Mouse (Mus musculus) gastrocnemius, postnatal 25 days (tissue): Measurements from ENCODE around the gene Cyp2j5. TPM values are rescaled to one million over a fixed set of nuclear protein-coding genes. Genes with fewer than 3 reads are reported as not detected.
"Not testable (repeated sequence)": the region's sequence is repeated elsewhere in the genome, so short reads cannot be mapped to it uniquely, and the experiment has no call there.

Source experiments
- DNase-seq: peaks from one replicate; pipeline ENCODE4 v3.0.0; 2022
- long read RNA-seq, 2 experiments: library from polyadenylated mRNA; stranded (forward); transcript quantifications; one replicate each; pipeline ENCODE4 v2.0.0; 2021
- total RNA-seq, 2 experiments: library from RNA; stranded (reverse); gene quantifications; 1 replicate in 1 of 2; 2 replicates in 1 of 2; pipeline ENCODE4 v1.2.3; 2021

Gene Cyp2j5
- not detected for total RNA-seq
- long read RNA-seq, experiment 1 = 0 reads
- long read RNA-seq, experiment 2 = 0 reads

DNA sequence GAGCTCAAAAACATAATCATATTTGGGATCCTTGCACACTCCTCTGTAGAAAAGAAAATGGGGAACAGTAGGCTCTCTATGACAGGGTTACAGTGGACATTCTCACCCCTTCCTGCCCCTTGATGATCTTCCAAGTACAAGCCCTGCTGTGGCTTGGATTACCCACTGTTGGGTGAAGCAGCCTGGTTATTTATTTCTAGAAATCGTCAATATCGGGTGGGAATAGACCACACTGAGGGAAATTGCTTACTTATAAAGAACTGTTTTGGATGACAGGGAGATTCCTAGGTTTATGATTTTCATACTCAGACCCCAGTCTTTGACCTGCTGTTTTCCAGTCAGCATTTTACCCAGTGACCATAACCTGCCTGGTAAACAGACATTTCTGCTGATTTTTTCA is at the start of gene Cyp2j5:
Cyp2j5 (minus strand) TSS at position 164 of the 400 bp plus-strand sequence.
- DNase-seq = no peak

DNA sequence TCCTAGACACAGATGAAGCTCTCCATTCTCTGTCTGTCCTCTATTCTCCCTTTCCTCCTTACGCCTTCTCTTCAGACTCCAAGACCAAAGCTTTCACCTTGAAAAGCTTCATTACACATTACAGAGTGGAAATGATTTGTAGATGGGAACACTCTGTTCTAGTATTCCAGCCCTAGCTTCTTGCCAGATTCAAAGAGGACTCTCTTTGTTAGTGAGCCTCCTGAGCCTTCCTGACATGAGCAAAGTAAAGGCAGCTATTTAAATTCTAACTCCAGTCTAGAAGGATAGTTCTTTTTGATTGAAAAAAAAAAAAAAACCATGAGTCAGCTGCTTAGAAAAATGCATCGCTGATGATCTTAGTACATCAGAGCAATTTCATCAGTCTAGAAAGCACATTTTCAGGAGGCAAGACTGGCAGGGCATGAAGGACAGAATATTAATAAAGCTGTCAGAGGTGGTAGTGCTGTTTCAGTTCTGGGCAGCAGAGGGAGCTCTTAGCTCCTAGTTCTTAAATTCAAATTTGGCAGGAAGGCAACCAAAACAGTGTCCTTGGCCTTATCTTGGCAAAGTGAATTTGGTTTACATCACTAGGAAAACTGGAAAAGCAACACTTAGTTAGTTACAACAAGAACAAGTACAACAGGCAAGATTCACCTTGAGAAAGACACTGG is 41.5 kb upstream of the Cyp2j5 start:
- peak; percentile 13 for DNase-seq

DNA sequence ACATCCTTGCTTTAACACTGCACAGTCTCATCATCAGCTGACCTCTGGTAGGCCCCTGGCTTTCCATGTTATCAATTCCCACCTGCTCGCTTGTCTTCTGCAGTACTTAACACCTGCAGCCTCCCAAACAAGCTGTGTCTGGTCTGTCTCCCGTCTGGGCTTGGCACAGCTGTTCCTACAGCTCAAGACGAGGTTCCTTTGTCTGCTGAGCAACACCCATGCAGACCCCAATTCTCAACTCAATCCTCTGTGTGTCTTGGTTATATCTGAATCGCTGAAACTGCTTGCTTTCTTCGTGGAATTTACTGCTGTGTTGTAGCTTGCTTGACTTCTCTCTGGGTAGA is 34.2 kb upstream of the Cyp2j5 start:
- no peak for DNase-seq

DNA sequence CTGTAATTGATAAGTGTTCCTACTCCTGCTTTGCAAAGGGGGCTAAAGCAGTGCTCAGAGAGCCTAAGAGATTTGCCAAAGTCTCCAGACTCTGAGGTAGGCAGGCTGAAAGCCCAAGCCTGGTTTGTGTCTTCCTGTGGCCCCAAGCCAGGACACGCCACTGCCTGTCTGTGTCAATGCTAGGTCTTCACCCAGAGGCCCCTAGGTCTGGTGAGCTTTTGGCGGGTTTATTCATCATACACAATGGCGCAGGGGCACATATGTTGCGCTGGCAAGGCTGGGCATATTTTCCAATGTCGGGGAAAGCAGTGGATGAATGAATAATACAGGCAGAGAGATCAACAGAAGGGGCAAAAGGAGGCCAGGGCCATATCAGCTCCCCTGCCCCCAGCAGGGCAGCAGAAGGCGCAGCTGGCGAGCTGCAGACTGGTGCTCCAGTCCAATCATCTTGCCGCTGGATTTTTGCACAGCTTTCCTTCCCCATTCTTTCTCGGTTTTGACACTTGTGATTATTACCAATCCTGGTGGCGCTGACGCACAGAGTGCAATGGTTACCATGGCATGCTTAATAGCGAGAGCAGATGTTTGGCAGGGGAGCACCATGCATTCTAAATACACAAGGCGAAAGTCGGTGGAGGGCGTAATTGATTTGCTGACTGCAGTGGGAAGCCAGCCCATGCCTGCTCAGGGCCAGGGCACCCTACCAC is 33.7 kb upstream of the Cyp2j5 start:
- DNase-seq = no peak

DNA sequence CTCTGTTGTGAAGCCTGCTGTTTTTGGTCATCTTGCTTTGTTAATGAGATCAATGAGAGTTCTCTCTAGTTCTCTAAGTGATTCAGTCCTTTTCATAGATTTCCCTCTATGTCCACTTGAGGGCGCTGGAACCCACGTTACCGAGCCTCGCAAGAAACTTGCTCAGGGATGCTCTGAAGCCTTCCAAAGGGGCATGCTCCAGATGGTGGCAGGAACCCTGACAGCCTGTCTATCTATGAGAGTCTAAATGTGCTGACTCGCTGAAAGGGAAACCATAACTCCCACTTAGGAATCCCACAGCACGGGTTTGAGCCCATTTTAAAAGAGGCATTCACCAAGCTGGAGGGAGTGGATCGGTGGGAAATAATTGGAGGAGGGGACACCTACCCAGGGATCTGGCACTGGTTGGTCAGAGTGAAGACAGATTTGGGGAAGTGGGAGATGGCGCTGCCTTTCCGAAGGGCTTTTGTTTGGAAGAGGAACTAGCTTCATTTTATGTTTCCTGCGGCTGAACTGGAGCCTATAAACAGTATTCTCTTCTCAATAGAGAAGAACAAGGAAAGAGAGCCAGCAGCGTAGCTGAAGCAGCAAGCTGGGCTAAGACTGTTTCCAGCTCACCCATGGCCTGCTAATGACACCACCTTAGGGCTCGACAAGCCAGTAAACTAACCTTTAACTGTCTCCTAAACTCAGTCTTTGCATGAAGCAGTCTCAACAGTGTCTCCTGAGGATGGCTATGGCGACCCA is 32.8 kb upstream of the Cyp2j5 start:
- DNase-seq = peak; percentile 7

DNA sequence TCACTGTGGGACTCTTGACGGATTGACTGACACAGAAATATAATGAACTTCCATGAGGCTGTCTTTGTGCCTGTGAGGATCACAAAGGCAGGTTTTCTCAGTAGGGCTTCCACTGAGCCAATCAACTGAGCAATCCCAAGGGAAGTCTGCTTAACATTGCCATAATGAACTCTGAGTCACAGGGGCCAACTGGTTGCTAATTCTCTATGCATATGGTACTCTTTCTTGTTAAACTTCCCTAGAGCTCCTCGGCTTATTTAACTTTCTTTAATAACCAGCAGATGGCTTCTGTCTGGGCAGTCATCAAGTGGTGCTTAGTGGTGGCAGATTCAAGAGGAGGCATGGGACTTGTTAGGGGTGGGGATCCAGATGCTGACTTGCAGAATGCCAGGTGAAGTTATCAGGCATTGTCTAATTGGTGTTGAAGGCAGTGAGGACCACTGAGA is 23.4 kb upstream of the Cyp2j5 start:
- DNase-seq = no peak

DNA sequence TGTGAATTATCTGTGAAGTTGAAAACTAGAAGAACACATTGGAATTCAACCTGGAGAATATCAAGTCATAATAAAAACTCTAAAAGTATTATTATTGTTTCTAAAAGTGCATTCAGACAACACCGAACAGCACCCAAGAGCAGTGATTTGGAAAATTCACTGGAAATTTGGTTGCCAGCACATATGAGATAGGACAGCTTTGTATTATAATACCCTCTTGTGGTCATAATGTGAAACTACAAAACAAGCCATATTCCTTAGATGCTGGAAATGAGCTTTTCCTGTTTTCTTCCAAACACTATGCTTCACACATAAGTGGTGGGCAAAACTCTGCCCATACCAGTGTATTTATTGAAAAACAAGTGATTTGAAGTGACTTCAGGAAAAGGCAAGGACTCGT is 19.5 kb upstream of the Cyp2j5 start:
- no peak for DNase-seq

DNA sequence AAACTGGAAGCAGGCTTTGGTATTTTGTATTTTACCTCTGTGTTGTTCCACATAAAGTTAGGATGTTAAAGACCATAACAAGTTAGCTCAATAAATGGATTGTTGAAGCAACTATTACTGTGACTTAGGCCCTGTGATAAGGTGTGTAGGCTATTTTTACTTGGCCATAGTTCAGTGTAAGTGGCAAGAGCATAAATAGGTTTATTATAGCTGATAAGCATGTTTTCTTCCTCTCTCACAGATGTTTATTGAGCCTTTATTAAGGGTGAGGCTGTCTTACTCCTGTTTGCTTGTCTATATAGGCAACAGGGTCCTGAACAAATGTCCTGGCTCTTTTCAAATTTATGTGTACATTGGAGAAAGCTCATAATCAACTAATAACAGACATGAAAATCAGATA is 17.0 kb upstream of the Cyp2j5 start:
- no peak for DNase-seq

DNA sequence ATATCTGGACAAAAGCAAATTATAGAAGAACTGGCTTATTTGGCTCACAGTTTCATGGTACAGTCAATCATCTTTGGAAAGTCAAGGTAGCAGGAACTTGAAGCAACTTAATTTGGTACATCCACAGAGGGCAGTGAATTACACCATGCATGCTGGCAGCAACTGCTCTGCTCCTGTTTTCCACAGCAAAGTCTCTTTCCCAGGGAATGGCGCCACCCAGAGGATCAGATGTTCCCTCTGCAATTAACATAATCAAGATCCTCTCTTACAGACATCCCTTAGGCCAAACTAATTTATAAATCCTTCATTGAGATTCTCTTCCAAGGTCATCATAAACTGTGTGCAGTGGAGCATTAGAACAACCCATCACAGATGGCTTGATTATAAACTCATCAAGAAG is 16.3 kb upstream of the Cyp2j5 start:
- no peak for DNase-seq

DNA sequence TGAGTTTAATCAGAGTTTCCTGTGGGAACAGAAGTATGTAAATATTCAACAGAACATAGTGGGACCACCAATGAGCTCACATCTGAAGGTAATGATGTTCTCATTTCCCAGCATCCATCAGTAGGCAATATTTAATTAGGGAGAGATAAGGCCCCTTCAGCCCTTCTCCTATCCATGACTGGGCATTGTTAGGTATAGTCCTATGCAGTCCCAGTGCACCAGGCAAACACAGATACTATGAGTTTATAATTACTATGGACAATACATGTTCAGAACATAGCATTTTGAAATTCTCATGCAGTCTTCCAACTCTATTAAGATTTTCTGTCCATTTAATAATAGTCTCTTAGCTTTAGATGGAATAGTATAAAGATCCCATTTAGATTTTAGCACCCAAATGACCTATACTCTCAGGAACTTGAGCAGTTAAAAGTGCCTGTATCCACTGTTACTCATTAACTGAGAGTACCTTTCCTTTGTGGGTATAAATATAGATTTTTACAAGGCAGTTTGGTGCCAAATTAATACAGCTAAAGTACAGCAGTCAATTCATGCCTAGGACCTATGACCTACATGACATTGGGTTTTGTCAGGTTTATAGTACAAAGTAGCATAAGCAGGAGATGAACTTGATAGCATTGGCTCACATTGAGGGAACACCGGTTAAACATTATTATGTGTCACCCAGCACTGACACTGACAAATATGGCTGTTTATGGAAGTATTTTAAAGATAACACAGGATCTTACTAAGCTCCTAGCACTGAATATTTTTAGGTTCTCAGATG is 907 bp upstream of the Cyp2j5 start:
- DNase-seq = no peak

DNA sequence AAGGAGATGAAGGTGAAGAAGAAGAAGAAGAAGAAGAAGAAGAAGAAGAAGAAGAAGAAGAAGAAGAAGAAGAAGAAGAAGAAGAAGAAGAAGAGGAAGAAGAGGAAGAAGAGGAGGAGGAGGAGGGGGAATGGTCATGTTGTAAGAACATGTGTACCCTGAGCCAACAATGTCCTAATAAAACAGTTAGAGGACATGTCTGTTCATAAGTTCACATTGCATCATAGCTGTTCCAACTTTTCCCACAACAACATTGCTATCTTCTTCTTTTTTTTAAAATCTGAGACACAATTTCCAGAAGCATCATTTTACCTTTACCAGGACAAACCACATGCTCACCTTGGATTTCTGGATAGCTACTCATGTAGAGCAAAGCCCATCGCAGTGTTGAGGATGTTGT is 28.5 kb downstream of the Cyp2j5 start:
- DNase-seq = no peak

DNA sequence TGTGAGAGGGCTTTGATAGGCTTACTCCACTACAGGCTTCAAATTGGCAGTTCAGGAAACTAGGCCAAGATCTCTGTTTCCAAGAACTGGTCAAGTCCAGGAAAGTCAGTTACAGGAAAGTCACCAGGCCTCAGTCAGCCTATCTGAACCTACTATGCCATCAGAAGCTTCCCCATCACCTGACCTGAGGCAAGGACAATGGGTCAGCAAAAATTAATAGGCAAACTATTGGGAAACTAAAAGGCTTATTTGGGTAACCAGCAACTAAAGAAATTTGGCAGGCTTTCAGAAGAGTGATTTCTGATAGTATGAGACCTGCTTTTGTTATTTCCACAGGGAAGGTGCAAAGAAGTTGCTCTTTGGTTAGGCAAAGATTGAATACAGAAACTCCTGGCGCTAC is 41.5 kb downstream of the Cyp2j5 start:
- DNase-seq = no peak

DNA sequence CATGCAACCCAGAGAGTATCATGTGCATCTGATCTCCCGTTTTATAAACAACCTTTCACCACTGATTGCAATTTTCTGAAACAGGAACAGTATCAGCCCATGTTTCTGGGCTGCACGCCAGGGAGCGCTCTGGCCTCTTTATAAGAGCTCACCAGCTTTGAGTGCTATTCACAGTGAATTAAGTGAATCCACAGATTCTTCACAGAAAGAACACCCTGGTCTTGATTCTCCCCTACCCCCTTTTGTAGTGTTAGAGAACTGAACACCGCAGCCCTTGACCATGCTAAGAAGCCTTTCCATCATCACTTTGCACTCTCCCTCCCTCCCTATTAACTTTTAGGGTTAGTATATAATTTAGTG is 72.2 kb downstream of the Cyp2j5 start:
- DNase-seq = no peak

DNA sequence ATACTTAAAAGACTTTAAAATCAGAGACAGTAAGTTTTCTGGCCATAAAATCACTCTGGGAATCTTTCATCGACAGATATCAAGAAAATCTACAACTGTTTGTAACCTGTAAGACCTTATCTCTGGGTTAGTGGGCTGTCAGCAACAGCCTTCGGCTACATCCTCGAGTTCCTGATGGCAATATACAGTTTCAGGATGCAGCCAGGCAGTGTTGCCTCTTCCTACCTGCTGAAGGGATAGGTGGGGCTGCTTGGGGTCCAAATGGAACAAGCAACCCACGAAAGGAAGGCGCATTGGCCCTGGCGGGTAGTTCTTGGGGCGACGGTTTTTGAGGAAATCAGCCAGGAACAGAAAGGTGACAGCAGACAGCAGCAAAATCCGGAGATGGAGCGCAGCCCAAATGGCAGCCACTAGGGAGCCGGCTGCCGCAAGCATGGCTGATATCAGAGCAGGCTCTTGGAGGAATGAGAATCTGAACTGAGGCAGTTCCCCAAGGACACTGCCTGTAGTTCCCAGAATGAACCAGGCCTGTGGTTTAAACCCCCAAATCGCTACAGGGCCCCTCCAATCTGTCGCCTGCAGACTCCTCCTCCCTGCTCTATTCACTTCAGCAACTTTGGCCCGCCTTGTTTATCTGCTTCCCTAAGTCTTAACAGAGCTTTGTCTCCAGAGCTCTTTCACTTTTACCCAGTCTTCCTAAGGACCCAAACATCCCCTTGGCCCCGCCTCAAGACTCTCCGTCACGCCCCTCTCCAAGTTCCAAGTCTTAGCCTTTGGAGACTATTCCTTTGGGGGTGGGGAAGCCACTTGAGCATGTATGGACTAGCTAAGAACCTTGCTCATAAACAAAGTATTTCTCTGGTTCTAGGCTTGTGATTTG is 72.8 kb downstream of the Cyp2j5 start, which contains the start of gene Cyp2j9:
Cyp2j9 (minus strand) TSS at position 668 of the 880 bp plus-strand sequence.
- DNase-seq = peak; percentile 59

DNA sequence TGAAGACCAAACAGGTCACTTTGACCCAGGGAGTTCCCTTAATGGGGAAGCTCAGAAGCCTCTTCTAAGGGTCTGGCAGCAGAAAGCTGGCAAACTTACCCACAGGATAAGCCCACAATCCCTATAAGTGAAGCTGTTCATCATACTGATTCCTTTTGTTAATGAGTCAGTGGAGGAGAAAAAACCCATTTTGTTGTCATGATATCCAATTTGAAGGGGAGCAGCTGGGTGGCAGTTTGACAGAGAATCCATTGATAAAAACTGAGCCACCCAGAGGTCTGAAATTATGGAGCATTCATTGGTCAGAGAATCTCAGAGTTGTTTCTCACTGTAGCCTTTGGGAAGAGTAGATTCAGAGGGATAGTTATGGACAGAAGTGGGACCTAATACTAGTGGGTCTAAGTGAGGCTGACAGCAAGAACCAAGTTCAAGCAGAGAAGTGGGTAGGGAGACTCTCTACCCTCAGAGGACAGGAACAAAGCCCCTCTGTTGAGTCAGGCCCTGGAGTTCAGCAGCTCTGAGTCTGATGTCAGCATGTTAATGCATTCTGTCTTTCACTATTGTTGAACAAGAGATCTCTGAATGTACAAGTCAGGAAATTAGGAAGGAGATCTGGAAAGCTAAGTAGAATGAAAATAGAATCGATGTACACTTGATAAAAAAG is 82.4 kb downstream of the Cyp2j5 start:
- DNase-seq = no peak

DNA sequence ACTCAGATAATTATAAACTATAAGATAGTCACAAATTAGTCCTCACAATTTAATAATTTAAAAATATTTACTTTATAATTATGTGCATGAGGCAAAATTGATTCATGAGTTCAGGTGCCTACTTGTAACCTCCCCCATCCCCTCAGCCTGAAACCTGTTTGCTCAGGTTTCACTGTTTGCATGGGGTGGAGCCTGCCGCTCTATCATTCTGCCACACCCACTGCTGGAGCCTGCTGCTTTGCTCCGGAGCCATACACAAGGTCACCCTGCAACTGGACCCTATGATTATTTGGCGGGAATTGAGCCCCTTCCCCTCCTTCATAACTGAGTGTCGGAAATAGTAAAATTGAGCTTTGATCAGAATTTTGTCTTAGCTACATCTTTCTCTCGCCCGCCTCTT is 83.6 kb downstream of the Cyp2j5 start:
- not testable (repeated sequence) for DNase-seq
